In the genomic region with DNA sequence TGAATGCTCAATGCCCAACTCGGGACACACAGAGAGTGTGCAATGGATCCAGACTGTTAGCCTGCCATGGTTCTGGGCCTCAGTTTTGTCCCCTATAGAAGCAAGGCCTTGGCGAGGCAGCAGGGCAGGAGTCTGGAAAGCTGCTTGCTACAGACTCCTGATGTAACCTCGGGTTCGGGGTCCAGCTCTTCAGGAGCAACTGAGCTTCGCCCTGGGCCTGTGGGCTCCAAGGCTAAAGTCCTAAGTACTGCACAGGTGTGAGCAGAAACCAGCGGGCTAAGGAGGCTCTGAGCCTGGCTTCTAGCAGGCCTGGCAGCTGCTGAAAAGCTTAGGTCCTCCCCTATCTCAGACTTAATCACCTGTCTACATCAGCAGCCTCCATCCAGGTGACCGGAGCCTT, we compare ENCODE assay signal across 14 mouse cellular contexts.
DNase-seq lines count a peak whose midpoint lies in the region; ATAC-seq and TF ChIP-seq lines count a peak whose summit lies in the region.
"Had no signal": no experiment of that assay in that cellular context is flagged by ENCODE, and none has a peak within 500 bp of the region (broad histone marks: within the 10 kb centered on the region; RNA-seq: fewer than 3 reads in every experiment).

No protein-coding gene starts in this region.

- no peak overlapping the region for H3K4me3 ChIP-seq in heart, embryonic 13.5 days
- H3K4me3 ChIP-seq in left cerebral cortex, adult 2 months: no peak overlapping the region
- H3K4me3 ChIP-seq: forebrain, embryonic 13.5 days; liver, embryonic 13.5 days; megakaryocyte, embryonic 14.5 days had no signal

- ATAC-seq in heart, embryonic 13.5 days (ENCODE audit: extremely low read depth, insufficient number of reproducible peaks, low FRiP score, low TSS enrichment): no peak
- ATAC-seq: CD4-positive, CD25-positive, alpha-beta regulatory T cell, adult 4 months; forebrain, embryonic 13.5 days; lung, postnatal 0 days had no signal

- H3K4me1 ChIP-seq in heart, embryonic 13.5 days: peaks cover 60% of the 10 kb centered on the region

- intact Hi-C loops in heart, postnatal 14 days (cut with DNase I): loop anchor here (5.0 kb wide), 1 partner anchor 34 kb away; no protein-coding TSS in a partner anchor
- intact Hi-C loops in left cerebral cortex, adult 2 months (cut with DNase I): no loop called here
- intact Hi-C loops in left cerebral cortex, postnatal 14 days (cut with DNase I): no loop called here

- no peak for TF ChIP-seq CTCF in left cerebral cortex, adult 2 months (IDR thresholded peaks at IDR 0.05)

- no peaks in the 10 kb centered on the region for H3K27me3 ChIP-seq in heart, embryonic 13.5 days (replicated peaks)
- H3K27me3 ChIP-seq: forebrain, embryonic 13.5 days; liver, embryonic 13.5 days had no signal

- H3K9ac ChIP-seq in heart, embryonic 13.5 days: peak overlapping the region; percentile 67
- H3K9ac ChIP-seq: forebrain, embryonic 13.5 days; liver, embryonic 13.5 days had no signal

- H3K9me3 ChIP-seq in heart, embryonic 13.5 days: no peaks in the 10 kb centered on the region
- H3K9me3 ChIP-seq: forebrain, embryonic 13.5 days; megakaryocyte, embryonic 14.5 days had no signal

- peak overlapping the region; percentile 31; the same call in 1 of the 2 replicates for H3K4me2 ChIP-seq in heart, embryonic 13.5 days
- H3K4me2 ChIP-seq: forebrain, embryonic 13.5 days had no signal

- DNase-seq in heart, postnatal 14 days: no peak
- no peak for DNase-seq in left cerebral cortex, adult 2 months (ENCODE audit: extremely low spot score in 1 of 2, low spot score in 2 of 2)
- DNase-seq in left cerebral cortex, postnatal 14 days (ENCODE audit: low spot score in 2 of 2): no peak
- DNase-seq in kidney, adult 9 months: peak; percentile 68
- DNase-seq in kidney, postnatal 10 days: peak; percentile 46
- DNase-seq in ovary, postnatal 14 days (ENCODE audit: low spot score): no peak
- DNase-seq: adrenal gland, postnatal 14 days; liver, embryonic 13.5 days; retina, postnatal 1 day had no signal

- H3K27ac ChIP-seq in heart, embryonic 13.5 days (replicated peaks): peak overlapping the region; percentile 93
- H3K27ac ChIP-seq in left cerebral cortex, adult 2 months: peak overlapping the region; percentile 87
- H3K27ac ChIP-seq: forebrain, embryonic 13.5 days; liver, embryonic 13.5 days had no signal

- 56% methylated on average over 7 of the region's 7 CpGs for WGBS in heart, embryonic 13.5 days

- no peaks in the 10 kb centered on the region for H3K36me3 ChIP-seq in heart, embryonic 13.5 days
- H3K36me3 ChIP-seq: liver, embryonic 13.5 days had no signal

Comparison
In these comparisons a context has a peak if more than half of its experiments do, and no peak if none do; other contexts are left out.
1. DNase-seq: peak in kidney, adult 9 months (single experiment) and kidney, postnatal 10 days (single experiment); none in heart, postnatal 14 days (0 of 2), left cerebral cortex, adult 2 months (0 of 2), left cerebral cortex, postnatal 14 days (0 of 2) and ovary, postnatal 14 days (single experiment).